In the genomic region with DNA sequence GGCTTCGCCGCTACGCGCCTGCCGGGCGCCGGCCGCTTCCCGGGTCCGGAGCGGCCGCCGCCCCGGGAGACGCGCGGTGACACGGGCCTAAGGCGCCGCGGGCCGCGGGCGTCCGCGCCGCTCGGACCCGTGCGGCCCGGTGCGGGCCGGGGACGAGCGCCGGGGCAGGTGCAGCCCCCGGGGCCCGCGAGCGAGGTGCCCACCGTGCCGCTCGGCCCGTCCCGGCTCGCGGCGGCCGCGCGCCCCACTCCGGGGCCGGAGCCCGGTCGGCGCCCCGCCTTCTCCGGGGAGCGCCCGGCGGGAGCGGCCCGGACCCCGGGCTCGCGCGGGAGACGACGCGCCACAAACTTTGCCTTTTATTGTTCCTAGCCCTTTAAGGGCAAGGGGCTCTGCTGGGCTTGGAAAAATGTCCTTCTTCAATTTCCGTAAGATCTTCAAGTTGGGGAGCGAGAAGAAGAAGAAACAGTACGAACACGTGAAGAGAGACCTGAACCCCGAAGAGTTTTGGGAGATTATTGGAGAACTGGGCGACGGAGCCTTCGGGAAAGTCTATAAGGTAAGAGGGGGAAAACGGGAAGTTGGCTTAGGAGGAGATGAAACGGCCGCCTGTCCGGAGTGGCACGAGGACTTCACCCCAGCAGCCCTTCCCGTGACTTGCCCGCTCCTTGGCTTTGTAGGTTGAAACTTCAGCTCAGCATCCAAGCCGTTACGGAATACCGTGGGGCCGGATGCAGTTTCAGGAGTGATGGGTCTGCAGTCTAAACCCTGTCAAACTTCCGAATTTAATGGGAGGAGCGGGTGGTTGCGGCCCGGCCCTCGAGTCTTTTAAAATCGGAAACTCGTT, we compare ENCODE assay signal across 8 mouse cellular contexts. TPM values are rescaled to one million over a fixed set of nuclear protein-coding genes. Genes with fewer than 3 reads are reported as not detected.
A peak's percentile ranks its signal among the peaks of the same experiment; 100 is the strongest.
DNase-seq lines count a peak whose midpoint lies in the region; ATAC-seq and TF ChIP-seq lines count a peak whose summit lies in the region.

No protein-coding gene starts in this region.

- no peaks in the 10 kb centered on the region for H3K27me3 ChIP-seq in intestine, embryonic 16.5 days (replicated peaks; ENCODE audit: control insufficient read depth, insufficient read depth, low read length)
- H3K27me3 ChIP-seq in lung, embryonic 14.5 days (ENCODE audit: insufficient read depth, low read length), result no peaks in the 10 kb centered on the region
- no peaks in the 10 kb centered on the region for H3K27me3 ChIP-seq in neural tube, embryonic 15.5 days (replicated peaks)

- H3K27ac ChIP-seq in intestine, embryonic 16.5 days (ENCODE audit: low read length), result peak overlapping the region; percentile 99
- peak overlapping the region; percentile 98 for H3K27ac ChIP-seq in lung, embryonic 14.5 days (ENCODE audit: low read depth)
- H3K27ac ChIP-seq in neural tube, embryonic 15.5 days (replicated peaks), result peak overlapping the region; percentile 94

- peak overlapping the region; percentile 97 for H3K9ac ChIP-seq in intestine, embryonic 16.5 days (ENCODE audit: low read depth, low read length)
- H3K9ac ChIP-seq in lung, embryonic 14.5 days, result peak overlapping the region; percentile 93
- peak overlapping the region; percentile 82 for H3K9ac ChIP-seq in neural tube, embryonic 15.5 days (replicated peaks)

- DNase-seq in A20 (ENCODE audit: low read depth, low spot score), result peak; percentile 61
- peak; percentile 46 for DNase-seq in MN1 (ENCODE audit: low spot score)
- DNase-seq in cerebellum, postnatal 25 days, result peak; percentile 32 to 55
- peak; percentile 62 for DNase-seq in lung, embryonic 14.5 days
- DNase-seq in urinary bladder, postnatal 25 days (ENCODE audit: low spot score), result peak; percentile 21

- ATAC-seq in granulocyte monocyte progenitor cell, adult 5-6 weeks (replicated peaks; ENCODE audit: poor library complexity, severe bottlenecking), result peak; percentile 58
- ATAC-seq in intestine, embryonic 16.5 days, result peak; percentile 69
- ATAC-seq in lung, embryonic 14.5 days (ENCODE audit: insufficient read depth), result peak; percentile 69
- peak; percentile 72 for ATAC-seq in neural tube, embryonic 15.5 days (ENCODE audit: low FRiP score)

- H3K4me1 ChIP-seq in intestine, embryonic 16.5 days (ENCODE audit: control insufficient read depth, insufficient read depth, low read length), result peaks cover 16% of the 10 kb centered on the region
- H3K4me1 ChIP-seq in lung, embryonic 14.5 days (ENCODE audit: insufficient read depth), result peaks cover 6% of the 10 kb centered on the region; the same call in 1 of the 2 replicates
- H3K4me1 ChIP-seq in neural tube, embryonic 15.5 days, result peaks cover 25% of the 10 kb centered on the region

- no peak for TF ChIP-seq CTCF in lung, embryonic 14.5 days (IDR thresholded peaks at IDR 0.05; ENCODE audit: low read depth)

- H3K36me3 ChIP-seq in intestine, embryonic 16.5 days (ENCODE audit: control insufficient read depth, insufficient read depth, low read length), result no peaks in the 10 kb centered on the region
- no peaks in the 10 kb centered on the region for H3K36me3 ChIP-seq in lung, embryonic 14.5 days (ENCODE audit: insufficient read depth)
- no peaks in the 10 kb centered on the region for H3K36me3 ChIP-seq in neural tube, embryonic 15.5 days

- peak overlapping the region; percentile 79 for H3K4me3 ChIP-seq in intestine, embryonic 16.5 days (ENCODE audit: low read length)
- H3K4me3 ChIP-seq in lung, embryonic 14.5 days (ENCODE audit: low read depth, low read length), result peak overlapping the region; percentile 79
- peak overlapping the region; percentile 79 for H3K4me3 ChIP-seq in neural tube, embryonic 15.5 days (replicated peaks)

- H3K9me3 ChIP-seq in intestine, embryonic 16.5 days (ENCODE audit: control insufficient read depth, low read length), result no peaks in the 10 kb centered on the region
- H3K9me3 ChIP-seq in lung, embryonic 14.5 days (ENCODE audit: low read depth, low read length), result no peaks in the 10 kb centered on the region
- H3K9me3 ChIP-seq in neural tube, embryonic 15.5 days (replicated peaks), result no peaks in the 10 kb centered on the region

- H3K4me2 ChIP-seq in intestine, embryonic 16.5 days (ENCODE audit: low read depth, low read length), result peak overlapping the region; percentile 78
- H3K4me2 ChIP-seq in lung, embryonic 14.5 days, result peak overlapping the region; percentile 75
- H3K4me2 ChIP-seq in neural tube, embryonic 15.5 days, result peak overlapping the region; percentile 86

- under 1% methylated on average over 77 of the region's 96 CpGs for whole genome bisulfite sequencing in intestine, embryonic 16.5 days
- WGBS in lung, embryonic 14.5 days, result under 1% methylated on average over 81 of the region's 96 CpGs
- WGBS in neural tube, embryonic 15.5 days, result under 1% methylated on average over 66 of the region's 96 CpGs

RNA-seq across cellular contexts. Expression of a gene that starts 0.5 kb away (rescaled TPM):
- total RNA-seq in granulocyte monocyte progenitor cell, adult 5-6 weeks (2014; fragmentation: Nextera tagmentation), result 98.3 and 101 TPM in 2 replicates
- total RNA-seq in granulocyte monocyte progenitor cell, adult 5-6 weeks (2017), result 158 and 172 TPM in 2 replicates
- polyA plus RNA-seq in intestine, embryonic 16.5 days (2015; fragmentation: Nextera tagmentation; extraction: Ambion mirVana), result 9.0 and 10.1 TPM in 2 replicates
- 20.6 and 21.2 TPM in 2 replicates for polyA plus RNA-seq in lung, embryonic 14.5 days (2014; fragmentation: Nextera tagmentation; extraction: Ambion mirVana)
- polyA plus RNA-seq in neural tube, embryonic 15.5 days (2015; fragmentation: Nextera tagmentation; extraction: Ambion mirVana), result 5.5 and 7.3 TPM in 2 replicates

RNA-seq across cellular contexts. Expression of a gene that starts 42.7 kb away (rescaled TPM):
- 2.6 and 5.5 TPM in 2 replicates for total RNA-seq in granulocyte monocyte progenitor cell, adult 5-6 weeks (2014; fragmentation: Nextera tagmentation)
- 5.5 and 7.1 TPM in 2 replicates for total RNA-seq in granulocyte monocyte progenitor cell, adult 5-6 weeks (2017)
- polyA plus RNA-seq in intestine, embryonic 16.5 days (2015; fragmentation: Nextera tagmentation; extraction: Ambion mirVana), result 39.2 and 43.9 TPM in 2 replicates
- 55.5 and 65.5 TPM in 2 replicates for polyA plus RNA-seq in lung, embryonic 14.5 days (2014; fragmentation: Nextera tagmentation; extraction: Ambion mirVana)
- 27.2 and 31.9 TPM in 2 replicates for polyA plus RNA-seq in neural tube, embryonic 15.5 days (2015; fragmentation: Nextera tagmentation; extraction: Ambion mirVana)

Comparison
In these comparisons a context has a peak if more than half of its experiments do, and no peak if none do; other contexts are left out.
1. Peak in every context shown above with its lines: DNase-seq, ATAC-seq, H3K4me3 ChIP-seq and H3K27ac ChIP-seq.